Mouse (Mus musculus): Measurements from ENCODE around the gene Ulk4. TPM values are rescaled to one million over a fixed set of nuclear protein-coding genes. Genes with fewer than 3 reads are reported as not detected.

The Ulk4 gene
- polyA plus RNA-seq, 1 experiment from 2014 or later = 145 TPM

DNA sequence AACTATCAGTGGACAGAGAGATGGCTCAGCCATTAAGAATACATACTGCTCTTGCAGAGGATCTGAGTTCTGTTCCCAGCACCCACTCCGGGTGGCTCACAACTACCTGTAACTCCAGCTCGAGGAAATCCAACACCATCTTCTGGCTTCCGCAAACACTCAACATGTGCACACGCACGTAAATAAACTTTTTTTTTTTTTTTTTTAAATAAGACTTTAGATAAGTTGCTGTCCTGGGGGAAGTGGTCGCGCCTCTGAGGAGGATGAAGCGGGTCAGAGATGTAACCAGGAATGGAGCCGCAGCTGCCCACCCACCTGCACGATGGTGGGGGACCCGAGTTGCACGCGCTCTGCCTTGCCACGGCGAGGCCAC is 266 bp downstream of the Ulk4 start:
- H3K4me2 ChIP-seq = peak overlapping the region; percentile 84
- peaks cover 18% of the 10 kb centered on the region for H3K4me1 ChIP-seq
- peak overlapping the region; percentile 84 for H3K4me3 ChIP-seq (replicated peaks)
- H3K27me3 ChIP-seq = no peaks in the 10 kb centered on the region
- ATAC-seq (replicated peaks; ENCODE audit: low FRiP score) = no peak
- 15% methylated on average over 15 of the region's 15 CpGs for whole genome bisulfite sequencing
- H3K9ac ChIP-seq = peak overlapping the region; percentile 56
- no peaks in the 10 kb centered on the region for H3K9me3 ChIP-seq (replicated peaks)
- no peak overlapping the region for H3K27ac ChIP-seq
- H3K36me3 ChIP-seq = no peaks in the 10 kb centered on the region

DNA sequence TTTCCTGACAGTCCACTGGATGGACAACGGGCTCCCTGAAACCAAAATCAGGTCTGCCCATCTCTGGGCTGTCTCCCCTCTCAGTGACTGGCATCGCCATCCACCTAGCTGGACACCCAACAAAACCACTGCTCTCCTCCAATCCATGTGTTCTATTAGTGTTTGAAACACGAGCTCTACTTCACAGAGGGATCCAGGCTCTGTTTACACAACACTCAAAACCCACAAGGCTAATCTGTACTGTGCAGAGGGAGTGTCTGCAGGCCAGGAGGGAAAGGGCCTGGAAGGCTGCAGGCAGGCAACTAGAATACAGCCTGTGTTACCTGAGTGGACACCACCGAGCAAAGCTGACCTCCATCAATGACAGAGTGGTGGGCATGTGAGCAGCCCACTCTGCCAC is 5.4 kb downstream of the Ulk4 start:
- Histone ChIP-seq H3K9me3 (replicated peaks) (no peaks in the 10 kb centered on the region), H3K4me1 (peaks cover 5% of the 10 kb centered on the region; the same call in 1 of the 2 replicates), H3K36me3 (no peaks in the 10 kb centered on the region), H3K27ac (no peak overlapping the region), H3K4me2 (no peak overlapping the region), H3K4me3 (replicated peaks) (no peak overlapping the region), H3K27me3 (no peaks in the 10 kb centered on the region), H3K9ac (no peak overlapping the region)
- WGBS = 57% methylated on average over 4 of the region's 4 CpGs
- no peak for ATAC-seq (replicated peaks; ENCODE audit: low FRiP score)

DNA sequence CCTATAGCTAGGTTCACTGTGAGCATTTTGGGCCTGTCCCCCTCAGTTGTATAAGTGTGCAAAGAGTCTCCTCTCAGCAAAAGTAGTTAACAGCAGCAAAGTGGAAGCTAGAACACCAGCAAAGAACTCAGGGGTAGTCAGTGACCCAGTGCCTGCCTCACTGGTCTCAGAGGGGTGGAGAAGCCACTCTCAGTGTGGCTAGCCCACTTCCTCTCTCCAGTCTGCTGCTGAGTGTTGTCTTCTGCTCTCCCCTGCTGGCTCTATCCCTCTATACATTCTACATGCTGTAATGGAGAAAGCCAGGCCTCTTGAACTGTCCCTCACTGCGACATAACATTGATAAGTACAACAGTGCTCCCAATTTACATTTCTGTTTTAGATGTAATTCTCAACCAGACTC is 5.8 kb downstream of the Ulk4 start:
- Histone ChIP-seq H3K4me3 (replicated peaks) (no peak overlapping the region), H3K4me1 (peaks cover under 1% of the 10 kb centered on the region; the same call in 1 of the 2 replicates), H3K9me3 (replicated peaks) (no peaks in the 10 kb centered on the region), H3K4me2 (no peak overlapping the region), H3K9ac (no peak overlapping the region), H3K27me3 (no peaks in the 10 kb centered on the region), H3K36me3 (no peaks in the 10 kb centered on the region), H3K27ac (no peak overlapping the region)
- 93% methylated on average over 1 of the region's 1 CpGs for WGBS
- ATAC-seq (replicated peaks; ENCODE audit: low FRiP score) = no peak

DNA sequence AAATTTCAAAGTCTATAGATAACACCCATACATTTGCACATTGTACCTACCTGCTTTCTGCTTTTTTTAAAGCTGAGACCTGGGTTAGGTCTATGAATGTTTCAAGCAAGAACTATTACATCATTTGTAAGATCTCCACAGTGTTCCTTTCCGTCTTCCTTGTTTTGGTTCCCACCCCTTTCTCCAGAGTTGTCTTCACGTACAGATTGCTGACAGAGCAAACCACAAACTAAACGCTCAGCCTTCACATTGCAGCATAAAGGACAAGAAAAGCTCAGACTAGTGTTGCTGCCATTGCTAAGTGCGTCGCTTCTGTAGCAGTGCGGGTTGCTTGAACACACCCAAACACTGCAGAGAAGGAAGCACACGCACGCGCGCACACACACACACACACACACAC is 11.7 kb downstream of the Ulk4 start:
- 70% methylated on average over 10 of the region's 10 CpGs for WGBS
- H3K27ac ChIP-seq = no peak overlapping the region
- H3K36me3 ChIP-seq = 0 out of 2 replicates have a peak, but pooled peaks cover 9% of the 10 kb centered on the region
- no peak overlapping the region for H3K4me2 ChIP-seq
- H3K4me1 ChIP-seq = no peaks in the 10 kb centered on the region
- no peaks in the 10 kb centered on the region for H3K9me3 ChIP-seq (replicated peaks)
- H3K4me3 ChIP-seq (replicated peaks) = no peak overlapping the region
- no peak overlapping the region for H3K9ac ChIP-seq
- no peaks in the 10 kb centered on the region for H3K27me3 ChIP-seq
- ATAC-seq (replicated peaks; ENCODE audit: low FRiP score) = no peak

DNA sequence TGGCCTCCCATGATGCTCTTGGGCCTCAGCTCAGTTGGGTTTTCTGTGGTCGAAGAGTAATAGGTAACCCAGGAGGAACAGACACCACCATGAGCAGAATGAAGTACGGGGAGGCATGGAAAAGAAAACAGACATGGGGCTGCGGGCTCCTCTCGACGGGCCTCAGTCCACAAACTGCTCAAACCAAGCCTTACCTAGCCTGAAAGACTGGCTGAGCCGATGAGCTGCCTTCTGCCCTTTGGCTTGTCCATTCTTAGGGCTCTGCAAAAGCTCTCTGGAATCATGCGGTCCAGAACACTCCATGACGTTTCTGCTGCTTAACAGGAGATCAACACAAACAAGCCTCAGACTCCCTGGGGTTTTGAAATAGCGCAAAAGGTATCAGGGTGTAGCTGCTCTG is 19.9 kb downstream of the Ulk4 start:
- Histone ChIP-seq H3K9ac (no peak overlapping the region), H3K4me1 (no peaks in the 10 kb centered on the region), H3K27ac (no peak overlapping the region), H3K4me2 (no peak overlapping the region), H3K36me3 (peaks cover 8% of the 10 kb centered on the region), H3K4me3 (replicated peaks) (no peak overlapping the region), H3K27me3 (no peaks in the 10 kb centered on the region), H3K9me3 (replicated peaks) (no peaks in the 10 kb centered on the region)
- WGBS = 84% methylated on average over 9 of the region's 9 CpGs
- no peak for ATAC-seq (replicated peaks; ENCODE audit: low FRiP score)

DNA sequence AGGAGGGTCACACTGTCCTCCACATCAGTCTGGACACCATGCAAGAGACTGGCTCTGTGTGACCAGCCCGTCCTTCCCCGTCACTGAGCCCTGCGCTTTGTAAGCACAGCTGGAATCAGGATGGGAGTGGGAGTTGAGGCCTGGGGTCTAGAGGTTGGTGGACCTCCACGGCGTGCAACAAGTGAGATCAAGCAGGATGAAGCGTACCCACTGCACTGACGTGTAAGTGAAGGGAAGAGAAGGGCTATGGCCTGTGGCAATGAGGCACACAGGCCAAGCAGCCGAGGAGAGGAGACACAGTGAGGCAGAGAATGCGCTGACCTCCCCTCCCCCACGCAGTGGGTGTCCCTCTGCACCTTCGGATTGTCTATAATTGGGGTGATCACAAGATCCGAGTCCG is 22.2 kb downstream of the Ulk4 start:
- Histone ChIP-seq H3K36me3 (peaks cover 8% of the 10 kb centered on the region), H3K9me3 (replicated peaks) (no peaks in the 10 kb centered on the region), H3K4me2 (no peak overlapping the region), H3K4me3 (replicated peaks) (no peak overlapping the region), H3K27ac (no peak overlapping the region), H3K9ac (no peak overlapping the region), H3K4me1 (no peaks in the 10 kb centered on the region), H3K27me3 (no peaks in the 10 kb centered on the region)
- WGBS = 90% methylated on average over 13 of the region's 13 CpGs
- no peak for ATAC-seq (replicated peaks; ENCODE audit: low FRiP score)

DNA sequence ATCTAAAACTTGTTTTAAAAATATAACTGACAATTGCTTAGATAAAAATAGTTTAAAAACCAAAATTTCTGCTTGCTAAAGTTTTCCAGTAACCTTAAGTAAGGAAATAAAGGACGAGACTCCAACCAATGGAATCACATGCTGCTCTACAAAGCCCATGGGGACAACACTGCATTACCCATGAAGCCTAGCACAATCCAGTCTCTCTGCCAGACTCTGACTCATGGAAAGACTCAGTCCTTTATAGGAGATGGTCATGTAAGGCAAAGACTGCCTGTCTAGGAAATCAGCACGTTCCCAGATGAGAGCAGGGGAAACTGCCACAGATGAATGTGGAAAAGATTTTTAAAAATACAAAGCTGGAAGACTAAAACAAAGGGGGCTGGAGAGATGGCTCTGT is 23.0 kb downstream of the Ulk4 start:
- Histone ChIP-seq H3K9ac (no peak overlapping the region), H3K27ac (no peak overlapping the region), H3K4me3 (replicated peaks) (no peak overlapping the region), H3K9me3 (replicated peaks) (no peaks in the 10 kb centered on the region), H3K27me3 (no peaks in the 10 kb centered on the region), H3K4me1 (no peaks in the 10 kb centered on the region), H3K4me2 (no peak overlapping the region), H3K36me3 (peaks cover 8% of the 10 kb centered on the region)
- no peak for ATAC-seq (replicated peaks; ENCODE audit: low FRiP score)
- 89% methylated on average over 2 of the region's 2 CpGs for WGBS

DNA sequence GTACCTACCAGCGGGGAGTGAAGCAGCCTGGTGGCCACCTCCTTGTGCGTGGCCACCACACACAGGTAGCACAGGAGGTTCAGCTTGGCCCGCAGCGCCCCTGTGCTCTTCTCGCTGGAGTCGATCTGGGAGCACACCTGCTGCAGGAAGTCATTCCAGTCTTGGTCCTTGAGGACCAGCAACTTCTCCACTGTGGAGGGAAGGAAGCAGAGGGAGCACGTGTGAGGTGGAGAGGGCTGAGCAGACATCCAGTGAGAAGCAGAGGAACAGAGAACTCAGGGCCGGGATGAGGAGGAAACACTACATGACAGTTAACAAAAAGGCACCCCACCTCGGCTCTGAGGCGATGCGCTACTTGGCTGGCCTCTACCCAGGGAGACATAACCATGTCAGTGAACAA is 26.1 kb downstream of the Ulk4 start:
- WGBS = 90% methylated on average over 11 of the region's 11 CpGs
- ATAC-seq (replicated peaks; ENCODE audit: low FRiP score) = no peak

DNA sequence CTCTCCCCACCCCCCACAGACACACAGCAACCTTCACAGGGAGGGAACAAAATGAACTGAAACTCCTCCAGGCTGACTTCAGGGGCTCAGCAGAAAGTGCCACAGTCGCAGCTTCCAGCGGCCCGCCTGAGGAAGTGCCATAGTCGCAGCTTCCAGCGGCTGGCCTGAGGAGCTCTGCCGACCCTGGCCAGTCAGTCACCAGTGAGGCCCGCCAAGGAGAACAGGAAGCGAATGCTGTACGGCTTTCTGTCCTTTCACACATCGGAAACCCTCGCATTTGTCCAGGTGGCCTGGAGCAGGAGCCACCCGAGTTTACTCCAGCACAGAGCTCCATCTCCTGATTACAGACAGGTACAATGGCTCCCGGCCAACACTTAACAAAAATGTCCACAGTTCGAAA is 27.2 kb downstream of the Ulk4 start:
- Histone ChIP-seq H3K36me3 (peaks cover 5% of the 10 kb centered on the region), H3K27me3 (no peaks in the 10 kb centered on the region), H3K27ac (no peak overlapping the region), H3K9me3 (replicated peaks) (no peaks in the 10 kb centered on the region), H3K4me1 (no peaks in the 10 kb centered on the region), H3K9ac (no peak overlapping the region), H3K4me2 (no peak overlapping the region), H3K4me3 (replicated peaks) (no peak overlapping the region)
- 39% methylated on average over 14 of the region's 14 CpGs for WGBS
- no peak for ATAC-seq (replicated peaks; ENCODE audit: low FRiP score)

More for the DNA sequence above, 26.1 kb downstream of the Ulk4 start:
- H3K36me3 ChIP-seq = peaks cover 8% of the 10 kb centered on the region
- no peak overlapping the region for H3K27ac ChIP-seq
- no peaks in the 10 kb centered on the region for H3K9me3 ChIP-seq (replicated peaks)
- no peaks in the 10 kb centered on the region for H3K4me1 ChIP-seq
- H3K27me3 ChIP-seq = no peaks in the 10 kb centered on the region
- no peak overlapping the region for H3K4me3 ChIP-seq (replicated peaks)
- H3K9ac ChIP-seq = no peak overlapping the region
- H3K4me2 ChIP-seq = no peak overlapping the region

DNA sequence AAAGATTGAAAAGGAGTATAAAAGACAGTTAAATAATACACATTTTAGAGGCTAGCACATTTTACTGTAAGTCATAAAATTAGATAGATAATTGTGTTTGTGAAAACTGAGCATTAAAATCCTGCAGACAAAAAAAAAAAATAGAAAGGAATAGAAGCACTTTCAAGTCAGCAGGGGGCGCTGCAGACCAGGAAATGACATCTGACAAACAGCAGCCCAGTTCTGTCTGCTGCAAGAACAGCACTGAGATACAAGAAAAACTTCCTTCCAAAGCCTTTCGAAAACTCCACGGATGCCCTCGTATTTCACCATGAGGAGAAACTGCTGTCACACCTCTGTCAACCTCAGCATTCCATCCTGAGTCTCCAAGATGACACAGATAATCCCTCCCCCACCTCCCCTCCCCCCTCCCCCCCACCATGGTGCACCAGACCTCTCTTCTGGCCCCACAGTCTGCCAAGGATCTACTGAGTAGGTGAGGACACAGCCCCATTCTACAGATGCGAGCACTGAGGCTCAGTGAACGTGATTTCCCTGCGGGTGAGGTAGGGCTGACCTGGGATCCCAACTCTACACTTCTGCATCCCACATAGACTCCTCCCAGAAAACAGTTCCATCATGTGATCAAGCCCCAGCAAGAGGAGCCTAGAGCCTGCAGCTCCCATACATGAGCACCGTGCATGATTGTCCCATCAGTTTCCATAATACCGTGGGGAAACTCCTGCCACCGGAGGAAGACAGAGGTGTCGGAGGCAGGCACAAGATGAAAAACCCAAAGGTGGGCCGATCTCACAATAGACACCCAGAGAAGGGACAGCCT is 28.8 kb downstream of the Ulk4 start:
- Histone ChIP-seq H3K4me2 (no peak overlapping the region), H3K4me1 (no peaks in the 10 kb centered on the region), H3K27ac (no peak overlapping the region), H3K9ac (no peak overlapping the region), H3K36me3 (no peaks in the 10 kb centered on the region), H3K27me3 (no peaks in the 10 kb centered on the region), H3K4me3 (replicated peaks) (no peak overlapping the region), H3K9me3 (replicated peaks) (no peaks in the 10 kb centered on the region)
- ATAC-seq (replicated peaks; ENCODE audit: low FRiP score) = 0 out of 2 replicates have a peak, but pooled peaks have one; percentile 15
- WGBS = 56% methylated on average over 12 of the region's 12 CpGs

DNA sequence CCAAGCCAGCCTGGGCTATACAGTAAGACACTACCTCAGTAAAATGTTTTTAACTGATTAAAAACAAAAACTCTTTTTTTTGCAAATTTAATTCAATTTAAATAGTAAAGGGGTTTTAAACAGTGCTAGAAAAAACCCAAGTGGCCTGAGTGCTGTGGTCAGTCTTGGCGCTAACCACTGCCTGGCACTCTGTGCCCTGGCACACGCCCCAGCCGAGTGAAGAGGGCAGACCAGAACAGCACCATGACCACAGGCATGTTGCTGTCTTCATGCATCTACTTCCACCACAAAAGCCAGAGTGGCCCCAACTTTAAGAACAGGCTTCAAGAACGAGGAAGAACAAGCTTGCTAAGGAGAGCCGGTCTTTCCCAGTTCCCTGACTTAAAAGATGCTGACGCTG is 29.9 kb downstream of the Ulk4 start:
- WGBS = 89% methylated on average over 6 of the region's 6 CpGs
- Histone ChIP-seq H3K4me2 (no peak overlapping the region), H3K9ac (no peak overlapping the region), H3K4me1 (no peaks in the 10 kb centered on the region), H3K4me3 (replicated peaks) (no peak overlapping the region), H3K27ac (no peak overlapping the region), H3K9me3 (replicated peaks) (no peaks in the 10 kb centered on the region), H3K27me3 (no peaks in the 10 kb centered on the region), H3K36me3 (no peaks in the 10 kb centered on the region)
- ATAC-seq (replicated peaks; ENCODE audit: low FRiP score) = no peak

DNA sequence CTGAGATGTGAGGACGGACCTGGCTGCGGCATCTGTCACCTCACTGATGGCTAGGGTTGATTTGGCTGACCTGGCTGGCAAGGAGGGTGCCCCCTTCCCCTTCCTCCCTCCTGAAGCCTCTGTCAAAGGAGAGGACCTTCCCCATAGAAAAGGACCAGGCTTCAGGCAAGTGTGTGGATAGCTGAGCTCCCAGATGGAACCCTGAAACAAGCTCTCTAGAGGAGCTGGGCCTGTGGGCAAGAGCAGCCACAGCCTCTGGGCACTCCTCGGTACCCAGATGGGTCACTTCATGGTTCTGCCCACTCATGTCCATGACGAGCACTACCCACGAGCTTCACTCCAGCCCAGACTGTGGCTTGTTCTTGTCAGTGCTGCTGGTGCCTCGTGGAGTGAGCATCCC is 34.7 kb downstream of the Ulk4 start:
- Histone ChIP-seq H3K27ac (no peak overlapping the region), H3K36me3 (no peaks in the 10 kb centered on the region), H3K4me3 (replicated peaks) (no peak overlapping the region), H3K4me2 (no peak overlapping the region), H3K27me3 (0 out of 2 replicates have a peak, but pooled peaks cover 6% of the 10 kb centered on the region), H3K4me1 (no peaks in the 10 kb centered on the region), H3K9ac (no peak overlapping the region), H3K9me3 (replicated peaks) (no peaks in the 10 kb centered on the region)
- 81% methylated on average over 6 of the region's 6 CpGs for WGBS
- ATAC-seq (replicated peaks; ENCODE audit: low FRiP score) = no peak

DNA sequence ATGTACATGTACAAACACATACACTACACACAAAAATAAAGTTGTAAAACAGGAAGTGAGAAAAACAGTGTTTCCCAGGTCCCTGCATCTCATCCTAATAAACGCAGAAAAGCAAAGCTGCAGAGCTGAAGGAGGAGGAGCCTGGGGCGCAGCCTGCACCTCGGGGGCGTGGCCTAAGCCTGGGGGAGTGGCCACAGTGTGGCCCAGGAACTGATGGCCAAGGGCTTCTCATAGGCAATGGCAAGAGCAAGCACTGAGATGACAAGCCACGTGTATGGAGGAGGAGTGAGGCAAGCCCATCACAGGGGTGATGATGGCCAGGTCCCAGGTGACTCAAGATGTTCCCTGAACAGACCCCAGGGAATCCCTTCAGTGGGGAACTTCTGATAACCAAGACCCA is 35.2 kb downstream of the Ulk4 start:
- 32% methylated on average over 5 of the region's 5 CpGs for WGBS
- no peaks in the 10 kb centered on the region for H3K4me1 ChIP-seq
- no peak overlapping the region for H3K9ac ChIP-seq
- H3K36me3 ChIP-seq = no peaks in the 10 kb centered on the region
- no peak overlapping the region for H3K4me3 ChIP-seq (replicated peaks)
- H3K4me2 ChIP-seq = no peak overlapping the region
- H3K9me3 ChIP-seq (replicated peaks) = no peaks in the 10 kb centered on the region
- H3K27ac ChIP-seq = no peak overlapping the region
- 0 out of 2 replicates have a peak, but pooled peaks cover 6% of the 10 kb centered on the region for H3K27me3 ChIP-seq
- ATAC-seq (replicated peaks; ENCODE audit: low FRiP score) = 0 out of 2 replicates have a peak, but pooled peaks have one; percentile 43
